Mouse (Mus musculus): ENCODE data around the gene Zfp385b.

Zfp385b gene

GRCm38 (mm10) chr2:77555980-77556379, 263.5 kb downstream of the Zfp385b start:
- in situ Hi-C loops (cut with MboI; ENCODE audit: low pct_unique_long_range_greater_than_20kb in 1 of 2, low sequenced_read_pairs in 2 of 2, unreplicated experiment in 1 of 2), result no loop called here

- in situ Hi-C loops (cut with MboI; ENCODE audit: low pct_unique_long_range_greater_than_20kb in 1 of 2, low sequenced_read_pairs in 2 of 2, unreplicated experiment in 1 of 2), result no loop called here
Observed at GRCm38 (mm10) chr2:77552675-77553074, 266.8 kb downstream of the Zfp385b start.

DNA sequence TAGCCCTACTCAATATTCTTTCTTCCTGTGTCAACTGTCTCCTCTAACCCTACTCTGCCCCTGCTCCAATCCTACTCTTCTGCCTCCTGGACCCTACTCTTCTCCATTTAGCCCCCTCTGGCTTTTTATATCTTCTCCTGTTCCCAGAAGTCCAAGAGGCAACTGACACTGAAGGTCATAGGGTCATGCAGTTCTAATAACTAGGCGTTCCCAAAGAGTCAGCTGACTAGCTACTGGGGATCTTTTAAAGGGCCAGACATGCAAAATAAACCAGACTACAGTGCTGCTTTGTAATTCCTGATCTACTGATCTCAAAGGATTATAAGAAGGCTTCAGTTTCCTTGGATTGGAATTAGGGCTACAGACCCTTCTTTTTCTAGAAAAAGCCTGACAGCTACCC, 276.1 kb downstream of the Zfp385b start:
- in situ Hi-C loops (cut with MboI; ENCODE audit: low pct_unique_long_range_greater_than_20kb in 1 of 2, low sequenced_read_pairs in 2 of 2, unreplicated experiment in 1 of 2), result no loop called here

DNA sequence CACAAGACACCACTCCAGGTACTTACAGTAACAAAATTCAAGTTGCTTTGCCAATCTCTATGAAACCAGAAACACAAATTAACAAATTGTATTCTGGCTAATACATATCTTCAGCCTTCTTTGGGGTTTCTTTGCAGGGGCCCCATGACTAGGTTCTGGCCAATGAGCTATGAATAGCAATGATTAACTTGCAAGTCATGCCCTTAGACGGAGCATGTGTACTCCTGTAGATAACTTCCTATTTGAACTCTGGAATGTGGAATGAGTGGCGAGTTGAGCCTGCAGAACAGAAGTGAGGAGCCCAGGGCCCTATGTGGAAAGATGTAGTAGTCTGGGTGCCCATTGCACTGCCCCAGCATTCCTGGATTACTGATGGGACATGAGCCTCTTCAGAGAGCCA, 276.8 kb downstream of the Zfp385b start:
- in situ Hi-C loops (cut with MboI; ENCODE audit: low pct_unique_long_range_greater_than_20kb in 1 of 2, low sequenced_read_pairs in 2 of 2, unreplicated experiment in 1 of 2), result no loop called here

GRCm38 (mm10) chr2:77541681-77542080, 277.8 kb downstream of the Zfp385b start:
- in situ Hi-C loops (cut with MboI; ENCODE audit: low pct_unique_long_range_greater_than_20kb in 1 of 2, low sequenced_read_pairs in 2 of 2, unreplicated experiment in 1 of 2), result no loop called here

GRCm38 (mm10) chr2:77540860-77541259, 278.6 kb downstream of the Zfp385b start:
- in situ Hi-C loops (cut with MboI; ENCODE audit: low pct_unique_long_range_greater_than_20kb in 1 of 2, low sequenced_read_pairs in 2 of 2, unreplicated experiment in 1 of 2), result no loop called here

DNA sequence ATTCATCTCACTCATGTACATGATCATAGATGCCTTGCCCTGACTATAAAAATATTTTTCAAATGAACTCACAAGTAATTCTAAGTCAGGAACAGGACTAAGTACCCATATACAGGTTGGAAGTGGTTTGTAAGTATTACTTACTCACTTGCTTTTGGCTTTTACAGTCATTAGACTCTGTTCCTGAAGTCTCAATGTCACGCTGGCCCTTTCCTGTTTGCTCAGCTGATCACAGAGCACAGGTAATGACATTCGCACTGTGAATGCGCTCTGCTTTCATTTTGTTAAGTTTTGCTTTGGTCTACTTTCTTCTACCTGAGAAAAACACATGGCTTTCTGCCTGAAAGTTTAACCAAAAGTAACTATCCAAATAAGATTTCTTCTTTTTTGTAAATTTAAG, 282.9 kb downstream of the Zfp385b start:
- in situ Hi-C loops (cut with MboI; ENCODE audit: low pct_unique_long_range_greater_than_20kb in 1 of 2, low sequenced_read_pairs in 2 of 2, unreplicated experiment in 1 of 2), result no loop called here

DNA sequence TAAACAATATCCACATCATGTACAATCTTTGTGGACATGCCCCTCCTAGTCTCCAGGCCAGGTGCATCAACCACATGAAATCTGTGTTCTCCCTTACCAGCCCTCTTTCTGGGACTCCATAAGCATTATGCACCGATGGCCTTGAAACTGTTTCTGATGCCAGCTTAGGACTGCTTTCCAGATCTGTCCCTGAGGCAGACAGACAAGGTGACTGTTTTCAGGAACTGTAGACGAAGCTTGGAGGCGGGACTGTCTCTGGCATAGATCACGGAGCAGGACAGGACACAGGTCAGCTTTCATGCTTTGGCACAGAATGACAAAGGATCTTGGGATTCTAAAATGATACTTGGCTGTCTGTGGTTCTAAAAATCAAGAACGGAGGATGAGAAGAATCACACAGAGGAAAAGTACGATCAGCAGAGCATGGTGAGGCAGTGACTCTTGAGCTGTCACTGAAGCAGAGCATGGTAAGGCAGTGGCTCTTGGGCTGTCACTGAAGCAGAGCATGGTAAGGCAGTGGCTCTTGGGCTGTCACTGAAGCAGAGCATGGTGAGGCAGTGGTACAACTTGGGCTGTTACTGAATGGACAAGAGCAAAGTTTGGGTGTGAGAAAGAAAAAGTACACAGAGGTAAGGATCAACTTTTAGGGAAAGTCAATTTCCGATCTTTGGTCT, 291.2 kb downstream of the Zfp385b start:
- in situ Hi-C loops (cut with MboI; ENCODE audit: low pct_unique_long_range_greater_than_20kb in 1 of 2, low sequenced_read_pairs in 2 of 2, unreplicated experiment in 1 of 2), result no loop called here

GRCm38 (mm10) chr2:77527616-77528015, 291.8 kb downstream of the Zfp385b start:
- in situ Hi-C loops (cut with MboI; ENCODE audit: low pct_unique_long_range_greater_than_20kb in 1 of 2, low sequenced_read_pairs in 2 of 2, unreplicated experiment in 1 of 2), result no loop called here

DNA sequence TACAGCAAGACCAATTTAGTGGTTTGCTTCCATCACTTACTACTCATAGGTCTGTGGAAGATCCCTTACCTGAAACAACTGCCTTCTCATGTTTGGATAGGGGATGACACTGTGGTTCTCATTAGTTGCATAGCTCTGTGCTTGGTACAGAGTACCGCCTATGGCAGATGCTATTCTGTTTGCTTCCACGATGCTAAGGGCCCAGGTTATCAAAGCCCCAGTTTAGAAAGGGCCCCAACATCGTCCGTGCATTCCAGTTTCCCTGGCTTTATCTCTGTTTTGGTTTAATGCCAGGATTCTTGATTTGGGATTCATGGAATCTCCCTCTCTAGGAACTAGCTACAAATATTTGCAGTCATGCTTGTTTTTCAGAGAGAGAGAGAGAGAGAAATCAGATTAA, 292.6 kb downstream of the Zfp385b start:
- in situ Hi-C loops (cut with MboI; ENCODE audit: low pct_unique_long_range_greater_than_20kb in 1 of 2, low sequenced_read_pairs in 2 of 2, unreplicated experiment in 1 of 2), result no loop called here

GRCm38 (mm10) chr2:77526301-77526700, 293.1 kb downstream of the Zfp385b start:
- in situ Hi-C loops (cut with MboI; ENCODE audit: low pct_unique_long_range_greater_than_20kb in 1 of 2, low sequenced_read_pairs in 2 of 2, unreplicated experiment in 1 of 2), result no loop called here

GRCm38 (mm10) chr2:77522223-77522622, 297.2 kb downstream of the Zfp385b start:
- in situ Hi-C loops (cut with MboI; ENCODE audit: low pct_unique_long_range_greater_than_20kb in 1 of 2, low sequenced_read_pairs in 2 of 2, unreplicated experiment in 1 of 2), result no loop called here

- in situ Hi-C loops (cut with MboI; ENCODE audit: low pct_unique_long_range_greater_than_20kb in 1 of 2, low sequenced_read_pairs in 2 of 2, unreplicated experiment in 1 of 2), result no loop called here
Observed at GRCm38 (mm10) chr2:77519341-77519740, 300.1 kb downstream of the Zfp385b start.

DNA sequence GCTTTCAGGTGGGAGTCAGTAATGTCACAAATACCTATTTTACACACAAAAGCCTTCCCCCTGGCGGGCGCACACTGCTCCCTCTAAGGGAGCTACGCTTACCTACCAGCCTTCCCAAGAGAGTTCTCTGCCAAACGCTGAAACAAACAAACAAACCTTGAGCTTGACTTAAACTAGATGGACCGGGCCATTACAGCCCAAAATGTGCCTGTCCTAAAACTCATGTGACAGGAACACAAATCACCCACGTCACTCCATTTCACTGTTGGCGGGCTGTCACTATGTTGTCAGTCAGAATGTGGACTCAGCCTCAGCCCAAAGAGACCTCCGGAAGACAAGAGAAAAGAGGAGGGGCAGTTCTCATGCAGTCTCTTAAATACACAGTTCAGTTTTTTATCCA, 300.7 kb downstream of the Zfp385b start:
- in situ Hi-C loops (cut with MboI; ENCODE audit: low pct_unique_long_range_greater_than_20kb in 1 of 2, low sequenced_read_pairs in 2 of 2, unreplicated experiment in 1 of 2), result no loop called here

- in situ Hi-C loops (cut with MboI; ENCODE audit: low pct_unique_long_range_greater_than_20kb in 1 of 2, low sequenced_read_pairs in 2 of 2, unreplicated experiment in 1 of 2), result no loop called here
Observed at GRCm38 (mm10) chr2:77516606-77517005, 302.8 kb downstream of the Zfp385b start.

- in situ Hi-C loops (cut with MboI; ENCODE audit: low pct_unique_long_range_greater_than_20kb in 1 of 2, low sequenced_read_pairs in 2 of 2, unreplicated experiment in 1 of 2), result no loop called here
Observed at GRCm38 (mm10) chr2:77515654-77516053, 303.8 kb downstream of the Zfp385b start.

- in situ Hi-C loops (cut with MboI; ENCODE audit: low pct_unique_long_range_greater_than_20kb in 1 of 2, low sequenced_read_pairs in 2 of 2, unreplicated experiment in 1 of 2), result no loop called here
Observed at GRCm38 (mm10) chr2:77515011-77515410, 304.4 kb downstream of the Zfp385b start.

DNA sequence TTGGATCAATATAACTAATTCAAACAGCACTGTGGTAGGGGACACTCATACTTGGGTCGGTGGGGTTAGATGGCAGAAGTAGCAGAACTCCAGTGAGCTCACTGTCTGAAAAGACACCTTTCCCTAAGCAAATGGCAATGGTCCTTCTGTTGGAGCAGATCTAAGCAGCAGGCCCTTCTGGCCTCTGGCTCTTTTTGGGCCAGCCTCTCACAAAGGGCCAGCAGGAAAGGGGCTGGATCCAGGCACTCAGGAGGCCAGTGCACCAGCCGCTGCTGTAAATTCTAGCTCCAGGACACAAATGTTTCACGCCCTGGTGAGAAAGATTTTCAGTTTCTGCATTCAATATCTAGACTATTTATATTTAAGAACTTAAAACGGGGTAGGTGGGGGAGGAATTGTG, 305.0 kb downstream of the Zfp385b start:
- in situ Hi-C loops (cut with MboI; ENCODE audit: low pct_unique_long_range_greater_than_20kb in 1 of 2, low sequenced_read_pairs in 2 of 2, unreplicated experiment in 1 of 2), result no loop called here

DNA sequence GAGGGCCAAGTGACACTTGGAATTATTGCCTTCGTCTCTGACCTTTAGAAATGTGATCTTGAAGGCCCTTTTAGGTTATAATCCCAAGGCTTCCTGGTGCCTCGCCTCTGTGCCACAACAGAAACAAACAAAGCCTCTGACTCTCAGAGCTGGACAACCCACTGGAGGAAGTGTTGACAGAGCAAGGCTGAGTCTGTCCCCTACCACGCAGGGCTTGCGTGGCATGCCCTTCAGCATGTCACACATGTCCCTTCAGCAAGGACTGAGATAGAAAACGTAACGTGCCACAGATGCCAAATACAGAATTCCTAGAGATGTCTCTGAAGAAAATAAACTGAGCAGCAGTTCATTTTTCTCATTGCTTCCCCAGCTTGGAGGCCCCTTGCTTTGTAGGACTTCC, 310.7 kb downstream of the Zfp385b start:
- in situ Hi-C loops (cut with MboI; ENCODE audit: low pct_unique_long_range_greater_than_20kb in 1 of 2, low sequenced_read_pairs in 2 of 2, unreplicated experiment in 1 of 2), result no loop called here

DNA sequence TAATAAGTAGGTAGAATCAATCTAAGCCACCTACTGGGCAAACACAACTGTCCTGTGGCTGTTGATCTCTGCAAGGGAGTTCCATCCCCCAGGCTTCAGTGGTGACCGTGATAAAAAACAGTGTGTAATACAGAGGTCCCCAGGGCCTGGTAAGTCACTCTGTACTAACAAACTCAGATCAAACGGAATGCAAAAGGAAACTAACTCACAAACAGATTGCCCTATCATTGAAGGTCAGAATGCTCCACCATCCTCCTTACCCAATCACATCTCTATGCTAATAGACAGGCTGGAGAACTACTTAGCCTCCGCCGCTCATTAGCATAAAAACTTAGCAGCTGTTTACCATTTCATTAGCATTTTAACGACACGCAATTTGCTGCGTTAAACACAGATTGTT, 313.1 kb downstream of the Zfp385b start:
- in situ Hi-C loops (cut with MboI; ENCODE audit: low pct_unique_long_range_greater_than_20kb in 1 of 2, low sequenced_read_pairs in 2 of 2, unreplicated experiment in 1 of 2), result no loop called here

GRCm38 (mm10) chr2:77505614-77506013, 313.8 kb downstream of the Zfp385b start:
- in situ Hi-C loops (cut with MboI; ENCODE audit: low pct_unique_long_range_greater_than_20kb in 1 of 2, low sequenced_read_pairs in 2 of 2, unreplicated experiment in 1 of 2), result no loop called here
